Mouse (Mus musculus) E14TG2a.4 (cell line): ENCODE measurements at regions not wholly inside any gene's neighbourhood (a gene's known extent, or its start where the extent isn't known, plus 50 kb on each side); places are given as distances from the start of the nearest gene placed in this dataset.
A peak's percentile ranks its signal among the peaks of the same experiment; 100 is the strongest.

Experiments used
- H3K27me3 ChIP-seq: 2 replicates; pipeline ENCODE4 v1.6.1; 2014; ENCODE audit warnings: low read length, control low read depth; ENCODE audit not compliant: insufficient read depth
- H3K36me3 ChIP-seq: 2 replicates; pipeline ENCODE4 v1.6.1; 2014; ENCODE audit warnings: low read length, control low read depth; ENCODE audit not compliant: insufficient read depth
- H3K4me1 ChIP-seq: replicated peaks from 2 replicates; pipeline ENCODE4 v1.6.1; 2014; ENCODE audit warnings: low read depth, low read length, control low read depth
- H3K4me3 ChIP-seq: replicated peaks from 2 replicates; pipeline ENCODE4 v1.5.1; 2014; ENCODE audit warnings: mild to moderate bottlenecking, low read length
- H3K9me3 ChIP-seq: 2 replicates; pipeline ENCODE4 v1.6.1; 2014; ENCODE audit warnings: low read length, control low read depth
- CTCF ChIP-seq: conservative IDR thresholded peaks from 2 replicates; pipeline ENCODE4 v1.5.1; 2014; ENCODE audit warnings: low read length
- NANOG ChIP-seq: IDR thresholded peaks from 2 replicates; pipeline ENCODE4 v1.6.1; 2014; ENCODE audit warnings: borderline replicate concordance, low read length, mixed read lengths
- POU5F1 ChIP-seq: IDR thresholded peaks from 2 replicates; pipeline ENCODE4 v1.6.1; 2014; ENCODE audit warnings: low read length, borderline replicate concordance

DNA sequence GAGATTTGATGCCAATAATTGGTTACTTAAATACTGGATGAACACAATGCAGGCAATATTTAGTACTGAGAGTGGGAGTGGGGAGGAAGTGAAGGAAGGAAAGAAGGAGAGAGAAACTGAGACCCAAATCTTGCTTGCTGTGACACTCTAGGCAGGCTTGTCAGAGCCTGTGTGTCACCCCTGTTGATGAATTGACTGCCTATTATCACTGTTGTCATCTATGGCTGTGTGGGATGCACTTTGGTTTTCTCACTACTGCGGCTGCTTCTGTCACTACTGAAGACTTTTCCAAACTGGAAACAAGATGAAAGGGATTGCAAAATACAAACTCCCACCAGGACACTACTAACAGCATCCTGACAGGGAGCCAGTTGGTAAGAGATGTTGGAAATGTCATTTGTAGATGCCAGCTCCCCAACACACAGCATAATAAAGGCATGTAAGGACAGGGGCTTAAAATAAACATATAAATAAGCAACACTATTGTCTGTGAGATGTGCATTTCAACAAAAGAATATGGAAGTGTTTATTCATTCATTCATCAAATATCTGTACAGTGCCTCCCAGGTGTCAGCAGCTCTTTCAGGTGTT lies 207.0 kb upstream of the Ufl1 start:
- no peaks in the 10 kb centered on the region for H3K9me3 ChIP-seq
- H3K4me3 ChIP-seq: no peak overlapping the region
- no peaks in the 10 kb centered on the region for H3K36me3 ChIP-seq
- peaks cover under 1% of the 10 kb centered on the region; the same call in 1 of the 2 replicates for H3K4me1 ChIP-seq
- TF ChIP-seq NANOG: no peak
- no peak for TF ChIP-seq CTCF
- TF ChIP-seq POU5F1: no peak
- no peaks in the 10 kb centered on the region for H3K27me3 ChIP-seq

GRCm38 (mm10) chr4:25483621-25483933 lies 202.0 kb upstream of the Ufl1 start:
- Histone ChIP-seq H3K9me3 (no peaks in the 10 kb centered on the region), H3K4me3 (no peak overlapping the region), H3K27me3 (no peaks in the 10 kb centered on the region), H3K36me3 (no peaks in the 10 kb centered on the region), H3K4me1 (peaks cover 7% of the 10 kb centered on the region)
- TF ChIP-seq POU5F1: no peak
- peak; percentile 64; the same call in 1 of the 2 replicates for TF ChIP-seq NANOG

DNA sequence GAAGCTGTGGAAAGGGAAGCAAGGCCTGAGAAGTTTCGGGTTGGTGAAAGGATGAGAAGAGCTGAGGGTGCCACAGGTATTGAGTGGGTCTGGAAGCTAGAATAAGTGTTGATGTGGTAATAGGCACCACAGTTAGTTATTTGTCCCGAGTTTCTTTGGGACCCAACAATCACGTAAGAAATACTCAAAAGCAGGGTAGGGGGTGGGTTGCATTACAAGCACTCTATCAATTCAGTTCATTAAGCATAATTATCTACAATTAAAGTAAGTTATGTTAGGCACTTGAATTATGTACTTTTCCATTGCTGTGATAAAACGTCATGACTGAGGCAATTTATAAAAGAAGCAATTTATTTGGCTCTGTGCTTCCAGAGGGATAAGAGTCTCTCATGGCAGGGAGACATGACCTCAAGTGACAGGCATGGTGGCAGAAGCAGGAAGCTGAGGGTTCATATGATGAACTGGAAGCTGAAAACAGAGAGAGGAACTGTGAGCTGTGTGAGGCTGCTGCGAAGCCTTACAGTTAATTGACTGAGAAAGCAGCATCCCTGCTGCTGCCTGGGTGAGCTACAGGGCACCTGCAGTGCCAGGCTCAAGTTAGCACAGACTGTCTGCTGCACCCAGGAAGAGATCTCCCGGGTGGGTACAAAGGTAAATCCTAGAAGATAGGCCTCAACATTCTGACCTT lies 201.5 kb upstream of the Ufl1 start:
- no peak overlapping the region for H3K4me3 ChIP-seq
- no peak for TF ChIP-seq NANOG
- TF ChIP-seq POU5F1: no peak
- TF ChIP-seq CTCF: no peak

DNA sequence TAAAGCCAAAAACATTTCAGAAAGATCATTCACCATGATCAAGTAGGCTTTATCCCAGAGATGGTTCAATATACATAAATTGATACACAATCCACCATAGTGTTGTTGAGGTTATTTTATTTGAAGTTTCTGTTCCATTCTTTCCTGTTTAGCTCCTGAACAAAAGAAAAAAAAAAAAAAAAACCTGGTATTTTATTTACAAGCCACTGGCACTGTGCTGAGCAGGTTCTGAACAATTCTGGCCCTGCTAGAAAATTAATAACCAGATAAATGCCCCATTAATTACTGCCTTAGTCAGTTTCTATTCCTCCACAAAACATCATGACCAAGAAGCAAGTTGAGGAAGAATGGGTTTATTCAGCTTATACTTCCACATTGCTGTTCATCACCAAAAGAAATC lies 191.4 kb upstream of the Ufl1 start:
- Histone ChIP-seq H3K4me3 (no peak overlapping the region), H3K36me3 (no peaks in the 10 kb centered on the region), H3K4me1 (no peaks in the 10 kb centered on the region), H3K27me3 (no peaks in the 10 kb centered on the region), H3K9me3 (no peaks in the 10 kb centered on the region)
- TF ChIP-seq POU5F1 (no peak), NANOG (no peak)

More for the DNA sequence above, 201.5 kb upstream of the Ufl1 start:
- Histone ChIP-seq H3K27me3 (no peaks in the 10 kb centered on the region), H3K4me1 (peaks cover 7% of the 10 kb centered on the region), H3K36me3 (no peaks in the 10 kb centered on the region), H3K9me3 (no peaks in the 10 kb centered on the region)

- Histone ChIP-seq H3K4me1 (no peaks in the 10 kb centered on the region), H3K27me3 (no peaks in the 10 kb centered on the region), H3K36me3 (no peaks in the 10 kb centered on the region), H3K4me3 (no peak overlapping the region), H3K9me3 (no peaks in the 10 kb centered on the region)
- TF ChIP-seq NANOG (no peak), POU5F1 (no peak), CTCF (no peak)
Measured at GRCm38 (mm10) chr4:25466490-25466889, 184.9 kb upstream of the Ufl1 start.

- H3K36me3 ChIP-seq: no peaks in the 10 kb centered on the region
- TF ChIP-seq POU5F1 (no peak), CTCF (no peak), NANOG (no peak)
- H3K27me3 ChIP-seq: no peaks in the 10 kb centered on the region
- H3K4me3 ChIP-seq: no peak overlapping the region
- no peaks in the 10 kb centered on the region for H3K9me3 ChIP-seq
- H3K4me1 ChIP-seq: no peaks in the 10 kb centered on the region
Measured at GRCm38 (mm10) chr4:25464792-25465590, 183.4 kb upstream of the Ufl1 start.

- no peaks in the 10 kb centered on the region for H3K9me3 ChIP-seq
- no peak for TF ChIP-seq POU5F1
- TF ChIP-seq CTCF: no peak
- TF ChIP-seq NANOG: no peak
- no peaks in the 10 kb centered on the region for H3K27me3 ChIP-seq
Measured at GRCm38 (mm10) chr4:25464069-25464468, 182.4 kb upstream of the Ufl1 start.

GRCm38 (mm10) chr4:25460127-25460526 lies 178.5 kb upstream of the Ufl1 start:
- no peak for TF ChIP-seq CTCF
- TF ChIP-seq POU5F1: no peak
- TF ChIP-seq NANOG: no peak
- no peaks in the 10 kb centered on the region for H3K27me3 ChIP-seq
- no peaks in the 10 kb centered on the region for H3K4me1 ChIP-seq

More at GRCm38 (mm10) chr4:25464069-25464468, 182.4 kb upstream of the Ufl1 start:
- Histone ChIP-seq H3K36me3 (no peaks in the 10 kb centered on the region), H3K4me3 (no peak overlapping the region), H3K4me1 (no peaks in the 10 kb centered on the region)

DNA sequence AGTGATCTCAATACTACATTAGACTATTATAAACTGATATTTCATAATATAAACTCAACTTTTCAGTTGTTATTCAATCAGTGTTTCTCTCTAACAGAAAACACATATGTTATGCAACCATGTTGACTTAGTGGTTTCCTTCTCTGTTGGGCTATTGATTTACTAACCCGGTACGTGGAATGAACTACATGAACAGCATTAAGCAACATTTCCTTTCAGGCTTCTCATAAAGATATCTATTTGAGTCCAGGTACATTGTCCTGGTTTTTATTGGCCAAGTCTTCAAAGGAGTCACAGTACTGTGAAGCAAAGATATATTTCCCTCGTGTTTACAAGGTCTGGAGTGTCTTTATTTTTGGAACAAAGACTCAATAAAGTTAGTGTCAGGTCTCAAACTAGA lies 173.1 kb upstream of the Ufl1 start:
- no peak for TF ChIP-seq POU5F1
- TF ChIP-seq NANOG: no peak
- TF ChIP-seq CTCF: no peak
- H3K27me3 ChIP-seq: no peaks in the 10 kb centered on the region

More at GRCm38 (mm10) chr4:25460127-25460526, 178.5 kb upstream of the Ufl1 start:
- H3K4me3 ChIP-seq: no peak overlapping the region
- H3K36me3 ChIP-seq: no peaks in the 10 kb centered on the region
- no peaks in the 10 kb centered on the region for H3K9me3 ChIP-seq

More for the DNA sequence above, 173.1 kb upstream of the Ufl1 start:
- H3K36me3 ChIP-seq: no peaks in the 10 kb centered on the region
- H3K4me3 ChIP-seq: no peak overlapping the region
- H3K9me3 ChIP-seq: no peaks in the 10 kb centered on the region
- no peaks in the 10 kb centered on the region for H3K4me1 ChIP-seq
